24 mouse cellular contexts compared by ENCODE assay signal in genomic region chr16:23922906-23923305, GRCm38 (mm10). TPM values are rescaled to one million over a fixed set of nuclear protein-coding genes. Genes with fewer than 3 reads are reported as not detected.
"Had no signal": no experiment of that assay in that cellular context is flagged by ENCODE, and none has a peak within 500 bp of the region (broad histone marks: within the 10 kb centered on the region; RNA-seq: fewer than 3 reads in every experiment).

No protein-coding gene starts in this region.

- H3K4me1 ChIP-seq: neural tube, embryonic 15.5 days; stomach, embryonic 15.5 days had no signal

- H3K9ac ChIP-seq: neural tube, embryonic 15.5 days; stomach, embryonic 15.5 days had no signal

- H3K4me3 ChIP-seq: neural tube, embryonic 15.5 days; stomach, embryonic 15.5 days had no signal

- H3K9me3 ChIP-seq: neural tube, embryonic 15.5 days; stomach, embryonic 15.5 days had no signal

- H3K27me3 ChIP-seq: neural tube, embryonic 15.5 days; stomach, embryonic 15.5 days had no signal

- H3K4me2 ChIP-seq: neural tube, embryonic 15.5 days; stomach, embryonic 15.5 days had no signal

- H3K36me3 ChIP-seq: neural tube, embryonic 15.5 days; stomach, embryonic 15.5 days had no signal

- H3K27ac ChIP-seq: neural tube, embryonic 15.5 days; stomach, embryonic 15.5 days; stomach, postnatal 0 days had no signal

- DNase-seq: retina, postnatal 1 day; right cerebral cortex, adult 18-20 months; right cerebral cortex, postnatal 14 days; right cerebral cortex, postnatal 25 days; right cerebral cortex, postnatal 4 days; spleen, adult 18-20 months; thymus, adult 18-20 months; thymus, adult 2 months; thymus, postnatal 14 days; thymus, postnatal 25 days; thymus, postnatal 36 days; thymus, postnatal 4 days had no signal

RNA-seq across cellular contexts. Expression of gene Rtp2, which starts 9.3 kb away (rescaled TPM):
- total RNA-seq: neutrophil, adult 5-6 weeks had no signal
- polyA plus RNA-seq: neural tube, embryonic 14.5 days; neural tube, embryonic 15.5 days; small intestine, adult 2 months; spleen, adult 2 months; stomach, embryonic 14.5 days; stomach, embryonic 15.5 days; stomach, embryonic 16.5 days; stomach, postnatal 0 days; thymus, adult 2 months; thymus, postnatal 0 days; urinary bladder, adult 2 months had no signal

RNA-seq across cellular contexts. Expression of gene Sst, which starts 32.1 kb away (rescaled TPM):
- total RNA-seq: neutrophil, adult 5-6 weeks had no signal
- polyA plus RNA-seq: spleen, adult 2 months; testis, adult 2 months; urinary bladder, adult 2 months had no signal
